Mouse (Mus musculus): Measurements from ENCODE around the gene Tmem256. TPM values are rescaled to one million over a fixed set of nuclear protein-coding genes. Genes with fewer than 3 reads are reported as not detected.

Gene Tmem256
- total RNA-seq, 2 experiments from 2014 or later: 140 to 155 TPM

- intact Hi-C loops (cut with DNase I): no loop called here
- DNase-seq: no peak
Measured at GRCm38 (mm10) chr11:69807641-69808040, 30.7 kb upstream of the Tmem256 start.

- DNase-seq: no peak
- intact Hi-C loops (cut with DNase I): no loop called here
Measured at GRCm38 (mm10) chr11:69810280-69810679, 28.0 kb upstream of the Tmem256 start.

- DNase-seq: no peak
- intact Hi-C loops (cut with DNase I): no loop called here
Measured at GRCm38 (mm10) chr11:69815155-69815554, 23.2 kb upstream of the Tmem256 start, which contains the start of gene Gm39566. TSS of gene Gm39566 (minus strand) at chr11:69815298.

GRCm38 (mm10) chr11:69816520-69816919 is 21.8 kb upstream of the Tmem256 start:
- no peak for DNase-seq
- intact Hi-C loops (cut with DNase I): no loop called here

- no peak for DNase-seq
- intact Hi-C loops (cut with DNase I): no loop called here
Measured at GRCm38 (mm10) chr11:69818365-69818764, 19.9 kb upstream of the Tmem256 start, which contains the start of gene Spem2. TSS of gene Spem2 (minus strand) at chr11:69818465.

GRCm38 (mm10) chr11:69818871-69819270 is 19.4 kb upstream of the Tmem256 start:
- intact Hi-C loops (cut with DNase I): no loop called here
- DNase-seq: no peak

- intact Hi-C loops (cut with DNase I): no loop called here
- DNase-seq: no peak
Measured at GRCm38 (mm10) chr11:69822080-69822479, 16.2 kb upstream of the Tmem256 start, which contains the start of gene Spem1. TSS of gene Spem1 (minus strand) at chr11:69822180.

- DNase-seq: no peak
- intact Hi-C loops (cut with DNase I): no loop called here
Measured at GRCm38 (mm10) chr11:69823456-69823855, 14.9 kb upstream of the Tmem256 start.

- intact Hi-C loops (cut with DNase I): no loop called here
- DNase-seq: no peak
Measured at GRCm38 (mm10) chr11:69828832-69829231, 9.5 kb upstream of the Tmem256 start.

- intact Hi-C loops (cut with DNase I): no loop called here
- no peak for DNase-seq
Measured at GRCm38 (mm10) chr11:69833554-69833953, 4.8 kb upstream of the Tmem256 start.

GRCm38 (mm10) chr11:69834001-69834549 is 4.2 kb upstream of the Tmem256 start:
- intact Hi-C loops (cut with DNase I): no loop called here
- DNase-seq: no peak

- intact Hi-C loops (cut with DNase I): loop anchor here (5.0 kb wide), 1 partner anchor 33 kb away; the partner anchor contains the start of gene Fgf11
- no peak for DNase-seq
Measured at GRCm38 (mm10) chr11:69835326-69835965, 2.9 kb upstream of the Tmem256 start.

- intact Hi-C loops (cut with DNase I): loop anchor here (5.0 kb wide), 1 partner anchor 34 kb away; the partner anchor contains the start of gene Fgf11
- no peak for DNase-seq
Measured at GRCm38 (mm10) chr11:69835966-69836335, 2.4 kb upstream of the Tmem256 start.

- DNase-seq: peak; percentile 44
- intact Hi-C loops (cut with DNase I): loop anchor here (5.0 kb wide), 1 partner anchor 35 kb away; the partner anchor contains the start of gene Fgf11
Measured at GRCm38 (mm10) chr11:69836703-69837576, 1.4 kb upstream of the Tmem256 start.

GRCm38 (mm10) chr11:69837604-69837951 is 736 bp upstream of the Tmem256 start, which contains the start of gene Nlgn2:
TSS of gene Nlgn2 (minus strand) at chr11:69837784.
- intact Hi-C loops (cut with DNase I): loop anchor here (5.0 kb wide), 1 partner anchor 35 kb away; the partner anchor contains the start of gene Fgf11
- DNase-seq: peak; percentile 89

GRCm38 (mm10) chr11:69838714-69839104 is 395 bp downstream of the Tmem256 start:
- no peak for DNase-seq
- intact Hi-C loops (cut with DNase I): loop anchor here (5.0 kb wide), 1 partner anchor 36 kb away; the partner anchor contains the start of gene Fgf11

- intact Hi-C loops (cut with DNase I): no loop called here
- peak; percentile 97 for DNase-seq
Measured at GRCm38 (mm10) chr11:69846198-69846680, 7.9 kb downstream of the Tmem256 start, which contains the start of gene Plscr3. TSS of gene Plscr3 (plus strand) at chr11:69846376.

- no peak for DNase-seq
- intact Hi-C loops (cut with DNase I): no loop called here
Measured at GRCm38 (mm10) chr11:69846738-69847688, 8.7 kb downstream of the Tmem256 start.

- intact Hi-C loops (cut with DNase I): no loop called here
Measured at GRCm38 (mm10) chr11:69848021-69848420, 9.7 kb downstream of the Tmem256 start.

GRCm38 (mm10) chr11:69849128-69849527 is 10.8 kb downstream of the Tmem256 start:
- no peak for DNase-seq
- intact Hi-C loops (cut with DNase I): no loop called here

More at GRCm38 (mm10) chr11:69848021-69848420, 9.7 kb downstream of the Tmem256 start:
- peak; percentile 53 for DNase-seq

All from left cerebral cortex, postnatal 4 days (tissue).